Mouse (Mus musculus): ENCODE data around the gene Apopt1.
"Not testable (repeated sequence)": the region's sequence is repeated elsewhere in the genome, so short reads cannot be mapped to it uniquely, and the experiment has no call there.

Gene Apopt1

GRCm38 (mm10) chr12:111705186-111705973, 7.7 kb upstream of the Apopt1 start:
- no peak for DNase-seq (ENCODE audit: low spot score)

DNA sequence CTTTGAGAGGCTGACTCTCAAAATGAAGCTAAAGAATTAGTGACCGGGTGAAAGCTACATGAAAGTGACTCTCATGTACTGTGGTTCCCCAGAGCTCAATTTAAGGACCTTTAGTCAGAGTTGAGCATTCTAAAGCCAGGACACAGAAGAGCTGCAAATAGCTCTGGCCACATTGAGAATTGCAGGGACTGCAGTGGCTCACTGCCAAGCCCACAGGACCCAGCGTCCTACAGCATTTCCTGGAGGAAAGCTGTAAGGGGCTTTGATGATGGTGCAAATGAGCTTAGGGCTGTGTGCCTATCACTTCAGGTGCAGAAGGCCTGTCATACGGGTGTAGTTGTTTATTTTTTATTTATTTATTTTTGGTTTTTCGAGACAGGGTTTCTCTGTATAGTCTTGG, 4.9 kb upstream of the Apopt1 start:
- DNase-seq (ENCODE audit: low spot score) = peak; percentile 16

GRCm38 (mm10) chr12:111710091-111710490, 3.0 kb upstream of the Apopt1 start:
- no peak for DNase-seq (ENCODE audit: low spot score)

GRCm38 (mm10) chr12:111712476-111712875, 585 bp upstream of the Apopt1 start:
- peak; percentile 18 for DNase-seq (ENCODE audit: low spot score)

DNA sequence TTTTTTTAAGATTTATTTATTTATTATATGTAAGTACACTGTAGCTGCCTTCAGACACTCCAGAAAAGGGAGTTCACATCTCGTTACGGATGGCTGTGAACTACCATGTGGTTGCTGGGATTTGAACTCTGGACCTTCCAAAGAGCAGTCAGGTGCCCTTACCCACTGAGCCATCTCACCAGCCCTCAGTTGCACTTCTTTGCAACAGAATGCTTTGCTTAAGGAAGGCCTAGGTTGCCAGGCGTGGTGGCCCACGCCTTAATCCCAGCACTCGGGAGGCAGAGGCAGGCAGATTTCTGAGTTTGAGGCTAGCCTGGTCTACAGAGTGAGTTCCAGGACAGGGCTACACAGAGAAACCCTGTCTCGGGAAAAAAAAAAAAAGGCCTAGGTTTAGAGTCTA, 819 bp downstream of the Apopt1 start:
- DNase-seq (ENCODE audit: low spot score) = not testable (repeated sequence)

- no peak for DNase-seq (ENCODE audit: low spot score)
Observed at GRCm38 (mm10) chr12:111716505-111716904, 3.4 kb downstream of the Apopt1 start.

GRCm38 (mm10) chr12:111718656-111719055, 5.6 kb downstream of the Apopt1 start:
- no peak for DNase-seq (ENCODE audit: low spot score)

- DNase-seq (ENCODE audit: low spot score) = no peak
Observed at GRCm38 (mm10) chr12:111720222-111720621, 7.2 kb downstream of the Apopt1 start.

DNA sequence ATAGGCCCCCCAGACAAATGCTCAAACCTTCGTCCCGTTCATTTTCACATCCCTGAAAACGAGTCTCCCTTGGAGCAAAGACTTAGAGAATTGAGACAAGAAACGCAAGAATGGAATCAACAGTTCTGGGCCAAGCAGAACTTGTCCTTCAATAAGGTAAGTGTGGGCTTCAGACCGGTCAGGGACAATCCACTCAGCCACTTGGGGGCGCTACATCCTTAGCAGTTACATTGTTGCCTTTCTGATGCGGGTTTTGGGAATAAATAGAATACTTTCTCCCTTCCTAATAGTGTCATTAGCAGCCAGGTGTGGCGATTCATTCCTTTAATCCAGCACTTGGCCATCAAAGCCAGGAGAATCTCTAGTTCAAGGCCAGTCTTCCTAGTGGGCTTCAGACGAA, 9.6 kb downstream of the Apopt1 start:
- peak; percentile 34 for DNase-seq (ENCODE audit: low spot score)

DNA sequence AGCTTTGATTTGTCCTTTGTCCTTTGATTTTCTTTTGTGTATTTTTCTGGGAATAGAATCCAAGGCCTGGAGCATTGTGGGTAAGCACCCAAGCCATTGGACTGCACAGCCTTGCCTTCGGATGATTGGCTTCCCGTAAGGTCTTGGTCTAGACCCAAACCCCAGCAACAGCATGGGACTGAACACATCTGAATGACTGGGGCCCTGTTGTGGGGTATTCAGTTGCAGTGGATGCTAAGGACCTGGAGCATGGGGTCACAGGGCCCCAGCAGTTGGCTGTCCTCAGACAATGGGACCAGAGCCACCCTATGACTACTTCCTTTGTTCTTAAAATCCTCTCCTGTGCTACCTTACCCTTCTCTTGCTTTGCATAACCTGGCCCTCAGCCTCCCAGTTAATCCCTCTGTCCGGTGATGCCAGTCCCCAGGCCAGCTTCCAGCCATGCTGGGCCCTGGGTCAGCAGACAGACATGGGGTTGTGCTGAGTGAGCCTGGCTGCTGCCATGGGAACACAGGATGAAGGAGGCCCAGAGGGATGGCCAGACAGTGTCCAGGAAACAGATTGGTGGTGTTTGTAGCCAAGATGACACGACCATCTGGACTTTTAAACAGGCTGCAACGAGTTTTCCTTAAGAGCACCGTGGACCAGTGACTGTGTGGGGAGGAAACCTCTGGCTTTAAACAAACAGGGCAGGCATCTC, 11.7 kb downstream of the Apopt1 start:
- no peak for DNase-seq (ENCODE audit: low spot score)

GRCm38 (mm10) chr12:111725338-111726121, 12.5 kb downstream of the Apopt1 start:
- DNase-seq (ENCODE audit: low spot score) = no peak

DNA sequence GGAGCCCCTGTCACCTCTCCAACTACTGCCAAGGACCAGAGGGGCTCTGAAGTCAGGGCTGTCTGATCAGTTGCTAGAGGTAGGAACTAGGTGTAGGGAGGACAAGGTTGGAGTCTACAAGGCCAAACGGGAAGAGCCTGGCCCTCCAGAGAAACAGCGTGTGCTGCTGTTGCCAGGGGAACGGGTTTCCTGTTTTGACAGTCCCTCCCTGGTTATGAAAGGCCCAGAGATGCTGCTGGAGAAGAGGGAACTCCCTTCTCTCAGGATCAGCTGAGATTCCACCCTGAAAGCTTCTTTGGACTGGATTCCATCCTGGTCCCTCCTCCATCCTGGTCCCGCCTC, 13.0 kb downstream of the Apopt1 start:
- DNase-seq (ENCODE audit: low spot score) = no peak

GRCm38 (mm10) chr12:111727956-111728355, 14.9 kb downstream of the Apopt1 start:
- DNase-seq (ENCODE audit: low spot score) = no peak

DNA sequence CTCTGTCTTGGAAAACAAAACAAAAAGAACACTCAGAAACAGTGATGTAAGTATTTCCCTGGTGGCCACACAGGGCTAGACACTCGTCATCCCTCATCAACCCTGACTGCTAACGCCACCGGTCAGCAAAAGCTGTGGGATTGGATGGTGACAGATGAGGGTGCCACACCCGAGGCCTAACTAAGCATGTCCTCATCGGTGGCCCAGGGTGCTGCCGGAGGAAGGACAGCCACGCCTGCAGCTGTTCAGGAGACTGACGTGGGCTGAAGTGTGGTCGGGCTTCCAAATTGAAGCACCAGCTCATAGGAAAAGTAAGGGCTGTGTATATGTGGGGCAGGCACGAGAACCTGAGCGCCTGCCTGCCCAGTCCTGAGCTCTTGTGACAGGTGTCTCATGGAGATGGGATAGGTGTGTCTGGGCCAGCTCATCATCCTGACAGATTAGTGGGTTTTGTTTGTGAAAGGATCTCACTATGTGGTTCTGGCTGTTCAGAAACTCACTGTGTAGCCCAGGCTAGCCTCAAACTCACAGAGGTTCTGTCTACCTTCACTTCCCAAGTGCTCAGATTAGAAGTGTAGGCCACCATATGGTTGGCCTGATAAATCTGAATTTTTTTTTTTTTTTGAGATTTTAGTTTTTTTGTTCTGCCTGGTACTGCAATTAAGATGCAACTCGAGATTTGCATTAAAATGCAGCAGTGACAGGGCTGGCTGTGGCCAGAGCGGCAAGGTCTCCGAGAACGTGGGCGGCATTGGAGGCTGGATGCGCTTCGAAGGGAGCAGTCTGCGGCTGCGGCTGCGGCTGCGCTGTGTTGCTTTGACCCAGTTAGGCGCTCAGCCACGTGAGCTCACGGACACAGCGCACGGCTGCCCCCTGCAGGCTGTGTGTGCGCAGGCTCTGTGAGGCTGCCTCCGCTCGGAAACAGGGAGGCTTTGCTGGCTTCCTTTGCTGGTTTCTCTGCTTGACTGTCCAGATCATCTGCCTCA, 19.1 kb downstream of the Apopt1 start:
- peak; percentile 24 for DNase-seq (ENCODE audit: low spot score)

GRCm38 (mm10) chr12:111732921-111733320, 19.9 kb downstream of the Apopt1 start:
- no peak for DNase-seq (ENCODE audit: low spot score)

GRCm38 (mm10) chr12:111734912-111735311, 21.9 kb downstream of the Apopt1 start:
- DNase-seq (ENCODE audit: low spot score) = no peak

GRCm38 (mm10) chr12:111736676-111737075, 23.6 kb downstream of the Apopt1 start:
- not testable (repeated sequence) for DNase-seq (ENCODE audit: low spot score)

DNA sequence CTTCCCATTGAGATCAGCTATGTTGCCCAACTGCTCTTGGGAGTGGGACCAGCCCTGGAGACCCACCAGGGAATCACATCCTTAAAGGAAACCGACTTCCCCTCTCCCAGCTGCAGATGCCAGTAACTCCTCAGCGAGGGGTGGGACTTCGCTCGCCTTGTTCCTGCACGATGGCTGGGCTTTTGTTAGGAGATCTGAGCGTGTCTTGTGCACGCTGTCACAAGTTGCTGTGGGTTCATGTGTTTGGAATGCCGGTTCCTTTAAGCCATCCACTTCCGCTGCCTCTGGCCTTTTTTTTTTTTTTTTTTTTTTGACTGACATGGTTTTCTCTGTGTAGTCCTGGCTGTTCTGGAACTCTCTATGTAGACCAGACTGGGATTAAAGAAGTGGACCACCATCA, 24.3 kb downstream of the Apopt1 start:
- DNase-seq (ENCODE audit: low spot score) = no peak

DNA sequence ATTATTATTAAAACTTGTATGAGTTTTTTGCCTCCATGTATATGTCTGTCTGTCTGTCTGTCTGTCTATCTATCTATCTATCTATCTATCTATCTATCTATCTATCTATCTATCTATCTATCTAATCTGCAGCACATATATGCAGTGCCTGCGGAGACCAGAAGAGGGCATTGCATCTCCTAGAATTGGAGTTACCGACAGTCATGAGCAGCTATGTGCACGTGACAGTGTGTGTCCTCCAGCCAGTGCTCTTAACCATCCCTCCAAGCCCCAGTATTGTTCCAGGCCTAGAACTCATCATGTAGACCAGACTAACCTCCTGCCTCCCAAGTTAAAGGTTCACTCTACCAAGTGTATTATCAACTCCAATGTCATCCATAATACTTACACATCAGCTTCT, 25.7 kb downstream of the Apopt1 start:
- peak; percentile 59 for DNase-seq (ENCODE audit: low spot score)

DNA sequence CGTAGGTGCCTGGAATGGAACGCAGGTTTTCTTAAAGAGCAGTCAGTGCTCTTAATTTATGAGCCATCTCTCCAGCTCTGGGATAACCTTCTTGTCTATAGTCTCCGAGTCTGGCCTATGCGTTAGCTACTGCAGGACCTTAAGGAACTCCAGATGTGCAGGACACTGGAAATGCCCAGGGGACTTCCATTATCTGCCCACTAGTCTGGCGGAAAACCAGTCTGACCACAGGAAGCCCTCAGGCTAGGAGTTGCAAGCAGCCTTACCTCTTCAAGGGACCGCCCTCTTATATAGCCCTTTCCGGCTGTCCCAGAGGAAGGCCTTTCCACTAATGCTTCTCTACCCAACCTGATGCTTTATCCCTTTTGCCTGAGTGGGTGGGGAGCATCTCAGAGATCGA, 28.3 kb downstream of the Apopt1 start:
- DNase-seq (ENCODE audit: low spot score) = no peak

DNA sequence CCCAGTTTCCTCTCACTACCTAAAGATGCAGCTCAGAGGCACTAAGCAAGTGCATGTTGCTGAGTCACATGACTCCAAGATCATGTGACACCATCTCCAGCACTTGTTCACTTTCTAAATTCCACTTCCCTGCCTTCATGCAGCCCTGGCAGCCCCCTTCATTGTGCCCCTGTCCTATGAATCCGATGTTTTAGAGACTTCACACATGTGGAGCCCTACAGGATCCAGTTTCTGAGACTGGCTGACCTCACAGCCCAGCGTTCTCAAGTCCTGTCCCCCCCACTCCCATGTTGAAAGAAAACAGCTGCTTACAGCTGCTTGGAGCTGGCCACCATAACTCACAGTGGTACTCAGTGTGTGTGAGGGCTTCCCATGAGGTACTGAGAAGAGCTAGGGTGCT, 30.4 kb downstream of the Apopt1 start:
- peak; percentile 12 for DNase-seq (ENCODE audit: low spot score)

DNA sequence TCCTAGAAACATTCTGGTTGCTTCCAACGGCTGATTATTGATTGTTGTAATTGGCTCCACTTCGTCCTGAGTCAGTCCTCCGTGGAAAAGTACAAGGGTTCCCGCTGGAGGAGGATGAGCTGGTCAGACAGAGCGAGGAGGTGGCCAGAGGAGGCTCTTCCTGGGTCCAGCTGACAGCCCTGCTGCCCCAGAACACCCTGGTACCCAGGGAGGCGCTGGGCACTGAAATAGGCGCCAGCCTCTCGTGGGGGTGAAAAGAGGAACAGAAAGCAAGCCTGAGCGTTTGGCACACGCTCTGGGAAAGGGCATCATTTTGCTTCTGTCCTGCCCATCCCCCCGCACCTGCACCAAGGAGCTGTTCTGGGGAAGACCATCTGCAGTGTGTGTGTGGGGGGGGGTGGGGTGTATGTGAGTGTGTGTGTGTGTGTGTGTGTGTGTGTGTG, 30.9 kb downstream of the Apopt1 start:
- no peak for DNase-seq (ENCODE audit: low spot score)

All from adipocyte (in vitro differentiated cells).